Mouse (Mus musculus) kidney, adult 2 months (tissue): ENCODE results near the gene Nedd4.

ENCODE experiments used
- CTCF ChIP-seq: fragments of 200-500 bp; conservative IDR thresholded peaks from 2 replicates; pipeline ENCODE4 v1.5.1; 2011; ENCODE audit warnings: low read depth, mild to moderate bottlenecking, control low read depth, low read length, moderate library complexity, mixed read lengths; ENCODE audit not compliant: insufficient read depth, insufficient read length
- POLR2A ChIP-seq: fragments of 200-500 bp; IDR thresholded peaks from one replicate; pipeline ENCODE4 v1.6.1; 2011; ENCODE audit warnings: low read depth, low read length, control low read depth

- TF ChIP-seq CTCF (no peak), POLR2A (no peak)
Measured at GRCm38 (mm10) chr9:72697779-72698178, 35.6 kb downstream of the Nedd4 start.
